Mouse (Mus musculus): ENCODE data around the gene Kcng4.

DNA sequence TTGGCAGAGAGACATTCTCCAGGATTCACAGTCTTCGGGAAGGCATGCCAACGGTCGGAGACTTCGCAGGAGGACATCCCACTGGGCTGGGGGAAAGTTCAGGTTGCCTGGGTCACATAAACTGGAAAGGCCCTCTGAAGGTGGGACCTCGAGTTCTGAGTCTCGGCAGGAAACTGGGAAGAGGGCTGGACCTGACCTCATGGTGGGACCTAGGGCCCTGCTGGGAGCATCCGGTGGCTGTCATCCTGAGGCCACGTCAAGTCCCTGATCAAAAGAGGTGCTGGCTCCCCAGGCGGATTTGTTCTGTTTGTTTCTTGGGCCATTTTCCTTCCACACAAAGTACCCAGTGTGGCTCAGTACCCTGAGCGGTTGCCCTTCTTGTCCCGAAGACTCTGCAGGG is 28.0 kb upstream of the Kcng4 start:
- TF ChIP-seq CTCF (IDR thresholded peaks at IDR 0.05; ENCODE audit: insufficient read depth, low read length) (no peak), POLR2A (IDR thresholded peaks at IDR 0.05; ENCODE audit: borderline replicate concordance, extremely low read depth, low read depth, low read length) (no peak)
